Mouse (Mus musculus) liver, embryonic 16.5 days (tissue): ENCODE results near the gene Pate2. TPM values are rescaled to one million over a fixed set of nuclear protein-coding genes. Genes with fewer than 3 reads are reported as not detected.

Source experiments
- ATAC-seq: fragments of 200-750 bp; cut with Nextera tagmentation; 2 replicates; pipeline ENCODE4 v1.8.0; 2017; ENCODE audit warnings: low read depth, mild to moderate bottlenecking, moderate number of reproducible peaks, moderate library complexity
- H3K27ac ChIP-seq: fragments of 300-500 bp; sonication (generic); 2 replicates; pipeline ENCODE4 v1.5.1; 2014; ENCODE audit warnings: mild to moderate bottlenecking, low read length
- H3K27me3 ChIP-seq: fragments of 300-500 bp; sonication (generic); 2 replicates; pipeline ENCODE4 v1.6.1; 2014; ENCODE audit warnings: low read depth, low read length, mixed read lengths; ENCODE audit not compliant: control insufficient read depth, insufficient read depth
- H3K36me3 ChIP-seq: fragments of 300-500 bp; sonication (generic); 2 replicates; pipeline ENCODE4 v1.6.1; 2014; ENCODE audit warnings: mild to moderate bottlenecking; ENCODE audit not compliant: control insufficient read depth, insufficient read depth
- H3K4me1 ChIP-seq: fragments of 300-500 bp; sonication (generic); 2 replicates; pipeline ENCODE4 v1.6.1; 2014; ENCODE audit warnings: low read depth, low read length, mixed read lengths; ENCODE audit not compliant: control insufficient read depth
- H3K4me2 ChIP-seq: fragments of 300-500 bp; sonication (generic); 2 replicates; pipeline ENCODE4 v1.6.1; 2014; ENCODE audit warnings: low read depth, low read length, mixed read lengths
- H3K4me3 ChIP-seq: fragments of 300-500 bp; sonication (generic); 2 replicates; pipeline ENCODE4 v1.5.1; 2014; ENCODE audit warnings: low read depth, mild to moderate bottlenecking, low read length
- H3K9ac ChIP-seq: fragments of 300-500 bp; sonication (generic); 2 replicates; pipeline ENCODE4 v1.6.1; 2014; ENCODE audit warnings: low read depth, low read length
- H3K9me3 ChIP-seq: fragments of 300-500 bp; sonication (generic); replicated peaks from 2 replicates; pipeline ENCODE4 v1.6.1; 2016; ENCODE audit warnings: low read length; ENCODE audit not compliant: control insufficient read depth
- WGBS: fragments of 180-500 bp; shearing (Covaris S2); extraction: QIAGEN DNeasy Blood & Tissue Kit; methylation state at CpG from one replicate; pipeline ENCODE4 v1.1.7; 2014; ENCODE audit not compliant: insufficient replicate concordance; 5-methylcytosine and 5-hydroxymethylcytosine counted together
- polyA plus RNA-seq: library from polyadenylated mRNA; unstranded; fragments of >200 nt; fragmentation: Nextera tagmentation; extraction: Ambion mirVana; gene quantifications from 2 replicates; pipeline ENCODE4 v1.2.1, GENCODE M21; 2015

Pate2 gene
- polyA plus RNA-seq, 1 experiment from 2014 or later: 0.05 TPM

DNA sequence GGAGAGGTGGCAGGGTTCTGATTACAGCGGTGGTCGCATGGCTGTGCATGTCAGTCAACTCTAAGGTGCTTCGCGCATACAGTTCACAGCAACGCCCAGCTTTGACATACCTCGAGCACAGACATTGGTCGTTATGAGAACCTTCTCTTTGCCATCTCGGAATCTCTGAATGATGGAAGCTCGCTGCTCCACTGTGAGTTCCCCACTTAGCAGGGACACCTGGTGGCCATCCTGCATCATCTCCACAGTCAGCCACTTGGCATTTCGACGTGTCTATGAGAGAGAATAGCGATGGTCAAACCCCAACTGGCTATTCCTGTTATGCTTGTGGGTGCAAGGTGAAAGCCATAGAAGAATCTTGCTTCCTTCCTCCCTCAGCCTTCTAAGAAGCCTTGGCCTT, 24.4 kb upstream of the Pate2 start:
- no peaks in the 10 kb centered on the region for H3K27me3 ChIP-seq
- no peak overlapping the region for H3K27ac ChIP-seq
- no peak overlapping the region for H3K9ac ChIP-seq
- no peaks in the 10 kb centered on the region for H3K9me3 ChIP-seq
- no peaks in the 10 kb centered on the region for H3K36me3 ChIP-seq
- no peaks in the 10 kb centered on the region for H3K4me1 ChIP-seq
- no peak overlapping the region for H3K4me2 ChIP-seq
- ATAC-seq: no peak
- no peak overlapping the region for H3K4me3 ChIP-seq
- WGBS: 62% methylated on average over 12 of the region's 12 CpGs

DNA sequence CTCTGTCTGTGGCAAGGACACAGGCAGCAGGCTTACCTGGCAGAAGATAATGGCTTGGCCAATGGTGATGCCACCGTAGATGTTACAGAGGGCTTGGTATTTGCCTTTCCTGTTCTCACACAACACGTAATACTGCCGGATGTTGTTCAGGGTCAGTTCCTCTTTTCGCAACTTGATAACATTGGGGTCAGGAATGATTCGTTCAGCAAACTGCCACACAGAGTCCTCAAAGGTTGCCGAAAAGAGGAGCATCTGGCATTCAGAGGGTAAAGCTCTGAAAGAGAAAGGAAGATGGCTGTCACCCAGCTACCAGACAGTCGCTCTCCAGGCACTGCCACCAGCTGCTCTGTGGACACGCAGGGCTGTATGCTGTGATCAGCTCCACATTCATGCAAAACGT, 23.3 kb upstream of the Pate2 start:
- no peak for ATAC-seq
- Histone ChIP-seq H3K9me3 (no peaks in the 10 kb centered on the region), H3K27ac (no peak overlapping the region), H3K9ac (no peak overlapping the region), H3K4me3 (no peak overlapping the region), H3K36me3 (no peaks in the 10 kb centered on the region), H3K4me1 (no peaks in the 10 kb centered on the region), H3K4me2 (0 out of 2 replicates have a peak overlapping the region, but pooled peaks have one; percentile 2), H3K27me3 (no peaks in the 10 kb centered on the region)
- 8% methylated on average over 9 of the region's 9 CpGs for WGBS

DNA sequence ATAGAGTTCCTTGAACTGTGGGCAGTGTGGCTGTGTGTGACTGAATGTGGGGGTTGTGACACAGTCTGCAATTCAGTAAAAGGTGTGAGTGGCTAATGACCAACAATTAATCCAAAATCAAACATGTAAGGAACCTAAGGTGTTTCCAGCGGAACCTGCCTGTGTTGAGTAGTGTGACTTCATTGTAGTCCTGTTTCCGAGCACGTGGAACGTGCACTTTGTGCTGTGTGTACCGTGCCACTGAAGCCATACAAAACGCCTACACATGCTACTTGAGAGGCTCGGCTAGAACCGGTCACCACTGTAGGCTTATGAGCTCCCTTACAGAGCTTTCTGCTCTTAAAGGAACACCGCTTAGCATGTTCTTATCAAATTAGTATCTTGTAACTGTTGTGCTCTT, 21.6 kb upstream of the Pate2 start:
- no peak overlapping the region for H3K27ac ChIP-seq
- ATAC-seq: no peak
- no peaks in the 10 kb centered on the region for H3K36me3 ChIP-seq
- H3K4me2 ChIP-seq: no peak overlapping the region
- H3K4me1 ChIP-seq: no peaks in the 10 kb centered on the region
- H3K9me3 ChIP-seq: no peaks in the 10 kb centered on the region
- no peak overlapping the region for H3K9ac ChIP-seq
- WGBS: 57% methylated on average over 9 of the region's 9 CpGs
- no peaks in the 10 kb centered on the region for H3K27me3 ChIP-seq
- H3K4me3 ChIP-seq: no peak overlapping the region

DNA sequence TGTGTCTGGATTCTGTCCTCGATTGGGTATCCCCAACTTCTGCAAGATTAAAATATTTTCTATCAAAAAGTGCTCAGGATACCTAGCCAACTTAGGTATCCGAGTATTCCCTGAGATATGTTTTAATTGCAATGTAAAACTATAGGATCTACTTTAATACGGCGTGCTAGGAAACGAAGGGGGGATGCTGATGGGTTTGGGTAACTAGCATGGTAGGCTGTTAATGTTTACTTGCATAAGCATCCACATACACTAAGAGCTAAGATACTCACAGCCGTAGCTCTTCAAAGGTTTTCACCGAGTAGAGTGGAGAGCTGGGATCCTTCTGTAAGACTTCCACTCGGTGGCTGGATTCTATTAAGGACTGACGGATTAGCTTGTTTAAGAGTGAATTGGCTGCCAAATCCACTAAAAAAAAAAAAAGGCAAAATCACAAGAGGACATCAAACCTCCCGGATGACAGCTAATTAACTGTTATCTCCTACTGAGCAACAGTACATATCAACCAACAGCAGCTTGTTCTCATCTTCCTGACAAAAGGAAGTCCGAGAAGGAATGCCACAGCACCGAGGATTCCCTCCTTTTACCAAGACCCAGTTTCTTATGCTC, 13.5 kb upstream of the Pate2 start:
- ATAC-seq: no peak
- no peak overlapping the region for H3K4me2 ChIP-seq
- peaks cover 31% of the 10 kb centered on the region for H3K27me3 ChIP-seq
- H3K27ac ChIP-seq: no peak overlapping the region
- no peak overlapping the region for H3K4me3 ChIP-seq
- peaks cover 5% of the 10 kb centered on the region for H3K36me3 ChIP-seq
- WGBS: 50% methylated on average over 12 of the region's 12 CpGs
- H3K9ac ChIP-seq: no peak overlapping the region
- H3K9me3 ChIP-seq: no peaks in the 10 kb centered on the region
- H3K4me1 ChIP-seq: peaks cover 12% of the 10 kb centered on the region

DNA sequence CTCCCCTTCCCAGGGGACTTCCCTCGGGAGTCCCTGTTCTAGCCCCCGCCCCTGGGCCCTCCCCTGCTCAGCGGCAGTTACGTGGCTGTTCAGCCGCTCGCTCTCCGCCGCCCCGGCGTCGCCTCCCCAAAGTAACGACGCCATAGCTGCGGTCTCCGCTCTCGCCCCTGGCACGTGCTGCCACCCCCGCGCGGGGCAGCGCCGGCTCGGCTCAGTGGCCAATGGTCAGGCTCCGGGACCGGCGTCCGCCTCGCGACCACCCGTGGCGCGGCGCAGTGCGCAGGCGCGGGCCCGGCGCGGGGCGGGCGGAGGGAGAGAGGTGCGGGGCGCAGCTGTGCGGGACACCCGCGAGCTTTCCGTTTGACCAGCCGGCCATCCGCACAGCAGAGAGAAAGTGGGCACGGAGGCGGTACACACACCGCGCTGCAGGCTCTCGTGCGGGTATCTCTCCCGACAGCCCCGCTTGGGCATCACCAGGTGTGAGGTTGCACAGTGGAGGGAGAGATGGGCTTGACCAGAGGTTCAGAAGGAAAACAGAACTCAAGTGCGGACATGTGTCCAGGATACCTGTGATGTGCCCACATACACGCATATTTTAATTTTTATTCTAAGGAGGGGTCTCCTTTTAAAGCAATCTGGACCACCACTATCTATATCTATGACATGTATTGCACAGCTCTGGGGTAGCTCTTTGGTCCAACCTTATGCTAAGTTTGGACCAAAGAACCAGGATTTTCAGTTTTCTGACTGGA, 11.7 kb upstream of the Pate2 start, which contains the start of the genes Ddx25 and Pus3:
Gene Ddx25, minus strand, starts transcription at position 272 of the 752 bp plus-strand sequence.
Gene Pus3, plus strand, starts transcription at position 339 of the 752 bp plus-strand sequence.
- peak within 1 kb of the TSS; percentile 79 for H3K4me2 ChIP-seq
- H3K9ac ChIP-seq: peak within 1 kb of the TSS; percentile 66
- ATAC-seq: 0 out of 2 replicates have a peak, but pooled peaks have one; percentile 17
- peaks cover 31% of the 10 kb centered on the region for H3K27me3 ChIP-seq
- WGBS: 2% methylated on average over 57 of the region's 59 CpGs
- H3K27ac ChIP-seq: no peak within 1 kb of the TSS
- peak within 1 kb of the TSS; percentile 71 for H3K4me3 ChIP-seq
- H3K9me3 ChIP-seq: no peaks in the 10 kb centered on the region
- H3K4me1 ChIP-seq: peaks cover 12% of the 10 kb centered on the region
- H3K36me3 ChIP-seq: peaks cover 11% of the 10 kb centered on the region

DNA sequence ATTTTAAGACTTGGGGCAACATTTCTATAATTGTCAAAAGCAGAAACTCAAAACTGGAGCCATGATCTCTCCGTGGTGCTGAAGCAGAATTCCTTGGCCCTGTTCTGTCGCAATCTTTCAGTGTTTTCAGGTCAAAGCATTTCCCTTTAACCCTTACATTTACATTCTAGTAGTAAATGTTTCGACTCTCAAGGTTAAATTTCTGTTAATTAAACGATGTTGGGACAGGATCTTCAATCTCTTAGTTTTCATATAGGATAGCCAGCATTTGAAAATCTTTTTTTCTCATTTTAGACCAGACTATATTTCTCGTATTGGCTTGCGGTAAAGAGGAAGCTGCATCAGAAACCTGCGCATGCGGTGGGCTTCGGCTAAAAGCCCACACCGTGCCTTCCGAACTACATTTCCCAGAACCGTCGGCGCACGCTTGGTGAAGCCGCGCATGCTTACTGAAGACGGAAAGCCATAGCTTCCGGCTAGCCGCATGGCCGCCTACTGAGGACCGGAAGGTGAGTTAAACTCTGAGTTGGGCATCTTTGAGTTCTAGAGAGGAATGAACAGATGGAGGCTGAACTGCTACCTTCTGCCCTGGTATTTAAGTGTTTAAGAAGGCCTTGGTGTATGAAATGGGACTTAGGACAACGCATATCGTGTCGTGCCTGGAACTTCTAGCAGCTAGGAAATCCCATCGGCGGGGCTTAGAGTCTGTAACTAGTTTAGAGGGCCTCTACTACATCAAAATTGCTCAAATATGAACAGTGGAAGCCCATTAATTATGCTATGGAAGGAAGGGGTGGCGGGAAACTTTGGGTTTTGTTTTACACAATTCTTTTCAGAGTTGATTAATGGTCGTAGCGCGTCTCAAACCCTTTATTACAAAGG, 10.8 kb upstream of the Pate2 start:
- Histone ChIP-seq H3K4me2 (peak overlapping the region; percentile 79), H3K27me3 (peaks cover 31% of the 10 kb centered on the region), H3K4me3 (peak overlapping the region; percentile 71), H3K36me3 (peaks cover 11% of the 10 kb centered on the region), H3K4me1 (peaks cover 12% of the 10 kb centered on the region), H3K9me3 (no peaks in the 10 kb centered on the region), H3K9ac (peak overlapping the region; percentile 66), H3K27ac (no peak overlapping the region)
- 1% methylated on average over 31 of the region's 31 CpGs for WGBS
- peak; percentile 82 for ATAC-seq

DNA sequence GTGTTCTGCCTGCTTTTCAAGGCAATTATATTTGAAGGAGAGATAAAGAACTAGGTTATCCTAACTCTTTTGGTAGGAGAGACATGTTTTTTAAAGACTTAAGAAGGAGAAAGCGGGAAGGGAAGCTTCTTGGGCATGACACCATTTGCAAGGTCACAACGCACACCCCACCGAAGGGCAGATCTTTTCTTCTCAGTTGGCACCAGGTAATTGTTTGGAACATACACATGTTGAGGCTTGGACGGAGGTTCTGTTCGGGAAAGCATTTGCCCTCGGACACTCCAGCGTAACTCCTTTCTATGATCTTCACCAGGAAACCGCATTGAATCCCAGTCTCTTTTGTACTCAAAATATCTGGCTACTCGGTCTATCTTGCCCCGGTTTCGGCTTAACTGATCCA, 9.0 kb upstream of the Pate2 start:
- ATAC-seq: no peak
- H3K4me2 ChIP-seq: no peak overlapping the region
- H3K4me1 ChIP-seq: peaks cover 12% of the 10 kb centered on the region
- 90% methylated on average over 11 of the region's 11 CpGs for WGBS
- peaks cover 30% of the 10 kb centered on the region for H3K27me3 ChIP-seq
- H3K27ac ChIP-seq: no peak overlapping the region
- peaks cover 19% of the 10 kb centered on the region for H3K36me3 ChIP-seq
- no peak overlapping the region for H3K4me3 ChIP-seq
- no peak overlapping the region for H3K9ac ChIP-seq
- H3K9me3 ChIP-seq: no peaks in the 10 kb centered on the region

DNA sequence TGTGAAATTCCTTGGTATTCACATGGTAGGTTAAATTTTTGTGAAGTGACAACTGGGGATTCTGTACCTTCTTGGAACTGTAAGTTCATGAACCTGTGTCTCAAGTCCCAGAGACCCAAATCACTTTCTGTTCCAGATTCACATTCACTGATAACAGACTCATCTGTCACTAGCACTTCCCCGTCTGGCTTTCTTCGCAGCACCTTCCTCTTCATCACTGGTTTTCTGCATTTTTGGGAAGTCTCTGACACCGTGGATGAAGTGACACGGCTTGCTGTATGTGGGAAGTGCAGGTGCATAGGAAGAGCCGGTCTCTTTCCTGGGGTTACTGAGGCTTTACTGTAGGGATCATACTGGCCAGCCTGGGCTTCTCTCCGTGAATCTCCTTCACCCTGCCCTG, 8.5 kb upstream of the Pate2 start:
- Histone ChIP-seq H3K27ac (no peak overlapping the region), H3K27me3 (peaks cover 27% of the 10 kb centered on the region), H3K9me3 (no peaks in the 10 kb centered on the region), H3K4me1 (peaks cover 12% of the 10 kb centered on the region), H3K36me3 (peaks cover 23% of the 10 kb centered on the region), H3K9ac (no peak overlapping the region), H3K4me2 (no peak overlapping the region), H3K4me3 (no peak overlapping the region)
- no peak for ATAC-seq
- WGBS: 52% methylated on average over 6 of the region's 6 CpGs
